In genomic region chr10:45372994-45373692, GRCm38 (mm10) we compare ENCODE assay signal across 8 mouse cellular contexts. TPM values are rescaled to one million over a fixed set of nuclear protein-coding genes. Genes with fewer than 3 reads are reported as not detected.
DNase-seq lines count a peak whose midpoint lies in the region; ATAC-seq lines count a peak whose summit lies in the region.

No protein-coding gene starts in this region.

- 61% methylated on average over 4 of the region's 4 CpGs for WGBS in heart, embryonic 10.5 days
- 78% methylated on average over 4 of the region's 4 CpGs for WGBS in forebrain, embryonic 11.5 days
- WGBS in hindbrain, embryonic 16.5 days, result 42% methylated on average over 4 of the region's 4 CpGs
- 69% methylated on average over 4 of the region's 4 CpGs for WGBS in midbrain, embryonic 11.5 days

- H3K27me3 ChIP-seq in heart, embryonic 10.5 days (ENCODE audit: insufficient read depth, poor library complexity, severe bottlenecking), result no peaks in the 10 kb centered on the region
- H3K27me3 ChIP-seq in forebrain, embryonic 11.5 days (ENCODE audit: control insufficient read depth, insufficient read depth, low read length), result no peaks in the 10 kb centered on the region
- H3K27me3 ChIP-seq in hindbrain, embryonic 16.5 days (replicated peaks; ENCODE audit: control insufficient read depth, insufficient read depth, low read length), result no peaks in the 10 kb centered on the region
- H3K27me3 ChIP-seq in midbrain, embryonic 11.5 days (ENCODE audit: control insufficient read depth, insufficient read depth, low read length), result no peaks in the 10 kb centered on the region

- no peak overlapping the region for H3K27ac ChIP-seq in heart, embryonic 10.5 days
- H3K27ac ChIP-seq in forebrain, embryonic 11.5 days (ENCODE audit: low read depth, low read length), result no peak overlapping the region
- H3K27ac ChIP-seq in hindbrain, embryonic 16.5 days (ENCODE audit: low read depth, low read length), result no peak overlapping the region
- H3K27ac ChIP-seq in midbrain, embryonic 11.5 days (ENCODE audit: low read depth, low read length), result no peak overlapping the region

- H3K9ac ChIP-seq in forebrain, embryonic 11.5 days (ENCODE audit: low read length), result no peak overlapping the region
- H3K9ac ChIP-seq in hindbrain, embryonic 16.5 days (ENCODE audit: low read depth, low read length), result no peak overlapping the region
- no peak overlapping the region for H3K9ac ChIP-seq in midbrain, embryonic 11.5 days (ENCODE audit: low read length)

- H3K9me3 ChIP-seq in heart, embryonic 10.5 days, result no peaks in the 10 kb centered on the region
- no peaks in the 10 kb centered on the region for H3K9me3 ChIP-seq in forebrain, embryonic 11.5 days (ENCODE audit: control insufficient read depth, low read length)
- H3K9me3 ChIP-seq in hindbrain, embryonic 16.5 days (ENCODE audit: control insufficient read depth, low read length), result no peaks in the 10 kb centered on the region
- no peaks in the 10 kb centered on the region for H3K9me3 ChIP-seq in midbrain, embryonic 11.5 days (ENCODE audit: control insufficient read depth, low read length)

- H3K4me2 ChIP-seq in forebrain, embryonic 11.5 days (ENCODE audit: low read depth, low read length, severe bottlenecking), result no peak overlapping the region
- H3K4me2 ChIP-seq in hindbrain, embryonic 16.5 days (ENCODE audit: low read length), result no peak overlapping the region
- H3K4me2 ChIP-seq in midbrain, embryonic 11.5 days, result no peak overlapping the region

- peaks cover 4% of the 10 kb centered on the region; the same call in 1 of the 2 replicates for H3K4me1 ChIP-seq in heart, embryonic 10.5 days
- H3K4me1 ChIP-seq in forebrain, embryonic 11.5 days (replicated peaks; ENCODE audit: control insufficient read depth, insufficient read depth, low read length), result no peaks in the 10 kb centered on the region
- H3K4me1 ChIP-seq in hindbrain, embryonic 16.5 days (ENCODE audit: control insufficient read depth, insufficient read depth, low read depth, low read length), result no peaks in the 10 kb centered on the region; the same call in 1 of the 2 replicates
- H3K4me1 ChIP-seq in midbrain, embryonic 11.5 days (ENCODE audit: control insufficient read depth, insufficient read depth, low read length), result no peaks in the 10 kb centered on the region

- peak; percentile 42 to 76 for DNase-seq in heart, adult 18-20 months
- DNase-seq in heart, embryonic 10.5 days (ENCODE audit: low spot score), result no peak
- DNase-seq in c-Kit-negative CD71-positive TER-119-positive erythroid progenitor cells, embryonic 14.5 days (ENCODE audit: low read depth, low spot score), result peak; percentile 8
- DNase-seq in forebrain, embryonic 11.5 days (ENCODE audit: low spot score), result peak; percentile 79
- DNase-seq in left cerebral cortex, adult 11 months (ENCODE audit: low spot score), result peak; percentile 37
- DNase-seq in midbrain, embryonic 11.5 days (ENCODE audit: low spot score, missing footprints), result peak; percentile 91
- peak; percentile 55 for DNase-seq in right cerebral cortex, postnatal 25 days

- peaks cover 20% of the 10 kb centered on the region for H3K36me3 ChIP-seq in heart, embryonic 10.5 days
- no peaks in the 10 kb centered on the region for H3K36me3 ChIP-seq in forebrain, embryonic 11.5 days (ENCODE audit: control insufficient read depth, insufficient read depth, low read length)
- H3K36me3 ChIP-seq in hindbrain, embryonic 16.5 days (ENCODE audit: control insufficient read depth, insufficient read depth, low read length), result no peaks in the 10 kb centered on the region
- H3K36me3 ChIP-seq in midbrain, embryonic 11.5 days (ENCODE audit: control insufficient read depth, insufficient read depth, low read length), result no peaks in the 10 kb centered on the region

- no peak overlapping the region for H3K4me3 ChIP-seq in heart, embryonic 10.5 days
- no peak overlapping the region for H3K4me3 ChIP-seq in forebrain, embryonic 11.5 days (ENCODE audit: low read depth, low read length)
- H3K4me3 ChIP-seq in hindbrain, embryonic 16.5 days (ENCODE audit: low read length), result no peak overlapping the region
- H3K4me3 ChIP-seq in midbrain, embryonic 11.5 days (ENCODE audit: low read depth, low read length), result no peak overlapping the region

- peak; percentile 65 for ATAC-seq in forebrain, embryonic 11.5 days (replicated peaks; ENCODE audit: low FRiP score)
- peak; percentile 91 for ATAC-seq in hindbrain, embryonic 16.5 days
- peak; percentile 70; the same call in 1 of the 2 replicates for ATAC-seq in midbrain, embryonic 11.5 days (ENCODE audit: low FRiP score)

RNA-seq across cellular contexts. Expression of gene Bves, which starts 37.6 kb away (rescaled TPM):
- total RNA-seq in heart, adult 18-20 months (2021), result 10 to 100 TPM; 29.4 to 33.8 TPM
- polyA plus RNA-seq in heart, embryonic 10.5 days (2016; fragmentation: Nextera tagmentation; extraction: Ambion mirVana), result 32.6 and 52.1 TPM in 2 replicates
- 1.5 and 2.4 TPM in 2 replicates for polyA plus RNA-seq in forebrain, embryonic 11.5 days (2014; fragmentation: Nextera tagmentation; extraction: Ambion mirVana)
- 1.5 and 2.4 TPM in 2 replicates for polyA plus RNA-seq in hindbrain, embryonic 16.5 days (2015; fragmentation: Nextera tagmentation; extraction: Ambion mirVana)
- polyA plus RNA-seq in midbrain, embryonic 11.5 days (2014; fragmentation: Nextera tagmentation; extraction: Ambion mirVana), result 1.7 TPM in 2 replicates
